ENCODE assay signal across 15 mouse cellular contexts in the genomic region with DNA sequence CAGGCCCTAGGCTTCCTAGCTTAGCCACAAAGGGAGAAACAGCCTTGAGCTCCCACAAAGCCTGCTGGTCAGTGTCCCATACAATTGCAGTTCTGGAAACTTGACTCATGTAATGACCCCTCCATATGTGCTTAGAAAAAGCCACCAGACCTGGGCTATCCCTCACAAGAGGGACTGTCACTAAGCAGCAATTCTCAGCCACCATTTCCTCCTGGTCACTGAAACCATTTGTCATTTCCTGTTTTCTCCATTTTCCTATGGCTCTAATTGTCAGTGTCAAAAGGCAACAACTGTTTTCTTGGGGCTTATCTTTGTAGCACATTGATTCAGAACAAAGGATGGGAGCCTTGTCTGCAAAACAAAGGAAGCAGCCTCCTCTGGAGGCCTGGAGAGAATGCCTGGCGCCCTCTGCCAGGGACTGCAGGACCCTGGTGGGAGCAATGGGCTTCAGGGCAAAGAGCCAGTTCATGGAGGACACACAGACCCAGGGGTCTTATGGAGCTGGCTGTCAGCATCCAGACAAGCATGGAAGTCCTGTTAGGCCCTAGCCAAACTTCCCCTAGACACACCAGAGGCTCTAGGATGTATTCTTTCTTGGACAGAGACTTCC.
A peak's percentile ranks its signal among the peaks of the same experiment; 100 is the strongest.
DNase-seq lines count a peak whose midpoint lies in the region; ATAC-seq lines count a peak whose summit lies in the region.
"Had no signal": no experiment of that assay in that cellular context is flagged by ENCODE, and none has a peak within 500 bp of the region (broad histone marks: within the 10 kb centered on the region; RNA-seq: fewer than 3 reads in every experiment).

No protein-coding gene starts in this region.

- H3K27me3 ChIP-seq in kidney, embryonic 16.5 days (ENCODE audit: insufficient read depth, low read length): no peaks in the 10 kb centered on the region; the same call in 1 of the 2 replicates
- peaks cover 28% of the 10 kb centered on the region; the same call in 1 of the 2 replicates for H3K27me3 ChIP-seq in heart, embryonic 10.5 days (ENCODE audit: insufficient read depth, poor library complexity, severe bottlenecking)
- H3K27me3 ChIP-seq in forebrain, embryonic 16.5 days (replicated peaks; ENCODE audit: control insufficient read depth, insufficient read depth, low read length): no peaks in the 10 kb centered on the region
- H3K27me3 ChIP-seq: lung, embryonic 15.5 days; midbrain, embryonic 13.5 days; stomach, embryonic 15.5 days had no signal

- H3K4me1 ChIP-seq in kidney, embryonic 16.5 days (ENCODE audit: insufficient read depth, low read length): no peaks in the 10 kb centered on the region
- H3K4me1 ChIP-seq in heart, embryonic 10.5 days: no peaks in the 10 kb centered on the region
- H3K4me1 ChIP-seq in forebrain, embryonic 16.5 days (replicated peaks; ENCODE audit: control insufficient read depth, insufficient read depth, low read length): peaks cover 7% of the 10 kb centered on the region
- H3K4me1 ChIP-seq: embryonic facial prominence, embryonic 13.5 days; forebrain, embryonic 10.5 days; lung, embryonic 15.5 days; midbrain, embryonic 13.5 days; stomach, embryonic 15.5 days had no signal

- H3K36me3 ChIP-seq in kidney, embryonic 16.5 days (ENCODE audit: insufficient read depth, low read length): no peaks in the 10 kb centered on the region
- H3K36me3 ChIP-seq in heart, embryonic 10.5 days: no peaks in the 10 kb centered on the region
- H3K36me3 ChIP-seq in forebrain, embryonic 16.5 days (ENCODE audit: control insufficient read depth, insufficient read depth): no peaks in the 10 kb centered on the region
- H3K36me3 ChIP-seq: embryonic facial prominence, embryonic 13.5 days; lung, embryonic 15.5 days; stomach, embryonic 15.5 days had no signal

- H3K27ac ChIP-seq in kidney, embryonic 16.5 days (ENCODE audit: low read length): no peak overlapping the region
- 0 out of 2 replicates have a peak overlapping the region, but pooled peaks have one; percentile 22 for H3K27ac ChIP-seq in heart, embryonic 10.5 days
- no peak overlapping the region for H3K27ac ChIP-seq in forebrain, embryonic 16.5 days (ENCODE audit: low read length)
- H3K27ac ChIP-seq: embryonic facial prominence, embryonic 13.5 days; forebrain, embryonic 10.5 days; lung, embryonic 15.5 days; midbrain, embryonic 13.5 days; stomach, embryonic 15.5 days had no signal

- DNase-seq in cerebellum, adult 11-12 months: peak; percentile 46
- no peak for DNase-seq in cerebellum, adult 8-10 months
- peak; percentile 2 for DNase-seq in kidney, adult 9 months
- no peak for DNase-seq in heart, embryonic 10.5 days (ENCODE audit: low spot score)
- peak; percentile 43 for DNase-seq in lung, postnatal 10 days
- no peak for DNase-seq in frontal cortex, postnatal 36 days (ENCODE audit: low spot score in 2 of 2)
- DNase-seq: kidney, postnatal 14 days; thymus, postnatal 25 days had no signal

- no peak overlapping the region for H3K4me3 ChIP-seq in kidney, embryonic 16.5 days (ENCODE audit: low read length)
- no peak overlapping the region for H3K4me3 ChIP-seq in heart, embryonic 10.5 days
- no peak overlapping the region for H3K4me3 ChIP-seq in forebrain, embryonic 16.5 days (replicated peaks; ENCODE audit: low read length)
- H3K4me3 ChIP-seq: embryonic facial prominence, embryonic 13.5 days; forebrain, embryonic 10.5 days; lung, embryonic 15.5 days; midbrain, embryonic 13.5 days; stomach, embryonic 15.5 days had no signal

- no peak for ATAC-seq in kidney, embryonic 16.5 days (ENCODE audit: low FRiP score, low TSS enrichment)
- no peak for ATAC-seq in forebrain, embryonic 16.5 days
- ATAC-seq: midbrain, embryonic 13.5 days had no signal

- H3K4me2 ChIP-seq in kidney, embryonic 16.5 days (replicated peaks; ENCODE audit: low read depth, low read length): no peak overlapping the region
- no peak overlapping the region for H3K4me2 ChIP-seq in forebrain, embryonic 16.5 days (ENCODE audit: low read length)
- H3K4me2 ChIP-seq: embryonic facial prominence, embryonic 13.5 days; lung, embryonic 15.5 days; midbrain, embryonic 13.5 days; stomach, embryonic 15.5 days had no signal

- no peaks in the 10 kb centered on the region for H3K9me3 ChIP-seq in kidney, embryonic 16.5 days (ENCODE audit: low read length)
- H3K9me3 ChIP-seq in heart, embryonic 10.5 days: no peaks in the 10 kb centered on the region
- no peaks in the 10 kb centered on the region for H3K9me3 ChIP-seq in forebrain, embryonic 16.5 days (ENCODE audit: control insufficient read depth, low read length)
- H3K9me3 ChIP-seq: embryonic facial prominence, embryonic 13.5 days; forebrain, embryonic 10.5 days; lung, embryonic 15.5 days; midbrain, embryonic 13.5 days; stomach, embryonic 15.5 days had no signal

- WGBS in kidney, embryonic 16.5 days: 40% methylated on average over 1 of the region's 1 CpGs
- WGBS in heart, embryonic 10.5 days: 30% methylated on average over 1 of the region's 1 CpGs
- WGBS in forebrain, embryonic 16.5 days: 20% methylated on average over 1 of the region's 1 CpGs

- no peak overlapping the region for H3K9ac ChIP-seq in kidney, embryonic 16.5 days (replicated peaks; ENCODE audit: low read length)
- no peak overlapping the region for H3K9ac ChIP-seq in forebrain, embryonic 16.5 days (replicated peaks; ENCODE audit: low read depth, low read length)
- H3K9ac ChIP-seq: embryonic facial prominence, embryonic 13.5 days; lung, embryonic 15.5 days; midbrain, embryonic 13.5 days; stomach, embryonic 15.5 days had no signal

Comparison
In these comparisons a context has a peak if more than half of its experiments do, and no peak if none do; other contexts are left out.
1. DNase-seq: peak in cerebellum, adult 11-12 months (single experiment), kidney, adult 9 months (single experiment) and lung, postnatal 10 days (single experiment); none in cerebellum, adult 8-10 months (single experiment), heart, embryonic 10.5 days (single experiment) and frontal cortex, postnatal 36 days (0 of 2).